Mouse (Mus musculus): ENCODE measurements around the gene Mfsd11.
A peak's percentile ranks its signal among the peaks of the same experiment; 100 is the strongest.

Mfsd11 gene

DNA sequence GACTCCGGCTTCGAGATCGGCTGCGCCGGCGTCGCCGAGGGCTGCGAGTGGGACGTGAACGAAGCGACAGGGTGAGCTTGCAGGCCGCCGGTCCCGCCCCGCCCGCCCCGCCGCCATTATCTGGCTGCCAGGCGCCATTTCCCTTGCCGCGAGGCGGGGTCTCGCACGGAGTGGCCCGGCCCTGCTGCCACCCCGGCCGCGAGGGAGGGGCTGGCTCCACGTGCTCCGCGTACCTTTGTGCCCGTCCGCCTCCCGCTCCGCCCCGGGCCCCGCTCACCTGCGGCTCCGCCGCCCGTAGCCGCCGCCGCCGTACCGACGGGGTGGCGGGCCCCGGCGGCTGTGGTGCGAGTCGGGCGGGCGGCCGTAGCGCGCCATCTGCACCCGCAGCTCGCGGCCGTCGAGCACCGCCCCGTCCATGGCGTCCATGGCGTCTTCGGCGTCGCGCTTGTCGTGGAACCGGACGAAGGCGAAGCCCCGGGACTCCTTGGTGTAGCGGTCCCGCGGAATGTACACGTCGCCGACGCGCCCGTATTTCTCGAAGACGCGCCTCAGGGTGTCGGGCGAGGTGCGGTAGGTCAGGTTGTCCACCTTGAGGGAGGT lies at the start of gene Mfsd11:
TSS of gene Mfsd11 (plus strand) at position 150 of the 600 bp plus-strand sequence.
- peak; percentile 68 to 71 for DNase-seq (ENCODE audit: low spot score in 2 of 2)

DNA sequence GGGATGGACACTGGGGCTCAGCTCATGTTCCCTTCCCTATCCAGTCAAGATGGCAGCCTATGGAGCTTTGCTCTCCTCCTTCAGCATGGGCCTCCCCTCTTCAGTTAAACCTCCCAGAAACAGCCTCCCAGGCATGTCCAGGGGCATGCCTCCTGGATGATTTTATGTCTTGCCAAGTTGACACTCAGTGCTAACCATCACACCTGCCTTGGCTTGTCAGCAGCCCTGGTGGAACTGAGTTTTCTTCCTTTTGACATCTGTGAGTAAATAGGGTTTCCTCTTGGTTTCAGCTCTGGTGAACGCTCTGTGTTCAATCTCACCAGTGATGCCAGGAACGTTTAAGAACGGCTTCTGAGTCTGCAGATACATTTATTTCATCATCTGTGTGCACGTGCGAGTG lies 49.5 kb upstream of the Mfsd11 start:
- DNase-seq (ENCODE audit: low spot score in 2 of 2): no peak

DNA sequence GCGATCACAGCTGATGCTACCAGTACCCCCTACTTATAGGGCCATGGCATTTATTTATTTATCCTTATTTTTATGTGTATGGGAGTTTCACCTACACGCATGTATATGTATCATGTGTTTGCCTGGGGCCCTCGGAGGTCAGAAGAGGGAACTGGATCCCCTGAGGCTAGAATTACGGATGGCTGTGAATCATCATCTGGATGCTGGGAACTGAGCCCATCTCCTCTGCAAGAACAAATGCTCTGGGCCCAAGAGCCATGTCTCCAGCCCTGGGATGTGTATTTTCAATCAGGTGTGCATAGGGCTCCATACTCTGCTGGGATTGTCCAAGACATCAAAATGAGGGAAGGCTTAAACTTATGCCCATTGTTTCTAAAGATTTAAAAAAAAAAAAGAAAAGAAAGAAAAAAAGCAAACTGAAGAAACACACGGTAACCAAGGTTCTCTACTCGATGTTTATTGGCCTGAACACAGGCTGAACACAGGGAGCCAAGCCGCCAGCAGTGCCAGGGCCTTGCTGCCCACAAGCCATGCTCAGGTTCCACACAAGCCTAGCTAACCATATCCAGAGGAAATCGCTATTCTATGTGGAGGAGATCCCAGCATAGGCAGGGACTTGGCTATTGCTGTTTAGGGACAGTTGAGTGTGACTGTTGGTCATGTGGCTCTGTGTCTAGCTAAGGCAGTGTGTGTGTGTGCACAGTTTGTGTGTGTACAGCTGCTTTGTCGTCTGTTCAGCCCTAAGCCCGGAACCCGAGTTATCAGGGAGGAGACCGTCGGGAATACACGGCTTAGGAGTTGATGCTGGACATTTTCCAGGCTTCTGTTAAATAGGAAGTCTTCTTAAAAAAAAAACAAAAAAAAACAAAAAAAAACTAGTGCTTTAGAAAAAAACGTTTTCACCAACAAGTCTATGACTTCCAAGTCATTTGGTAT lies 45.8 kb upstream of the Mfsd11 start:
- DNase-seq (ENCODE audit: low spot score in 2 of 2): no peak

DNA sequence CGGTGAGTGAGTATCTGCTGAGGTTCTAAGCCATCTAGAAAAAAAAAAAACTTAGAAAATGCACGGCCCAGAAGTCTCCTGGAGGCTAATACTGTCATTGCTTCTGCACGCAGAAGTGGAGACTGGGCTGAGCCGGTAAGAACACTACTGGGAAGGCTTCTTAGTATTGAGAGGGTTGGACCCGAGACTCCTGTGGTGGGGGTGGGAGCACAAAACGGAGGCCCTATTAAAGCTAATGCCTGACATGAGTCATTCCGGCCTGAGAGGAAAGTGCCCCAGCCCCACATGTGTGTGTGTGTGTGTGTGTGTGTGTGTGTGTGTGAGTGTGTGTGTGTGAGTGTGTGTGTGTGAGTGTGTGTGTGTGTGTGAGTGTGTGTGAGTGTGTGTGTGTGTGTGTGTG lies 45.1 kb upstream of the Mfsd11 start:
- no peak for DNase-seq (ENCODE audit: low spot score in 2 of 2)

DNA sequence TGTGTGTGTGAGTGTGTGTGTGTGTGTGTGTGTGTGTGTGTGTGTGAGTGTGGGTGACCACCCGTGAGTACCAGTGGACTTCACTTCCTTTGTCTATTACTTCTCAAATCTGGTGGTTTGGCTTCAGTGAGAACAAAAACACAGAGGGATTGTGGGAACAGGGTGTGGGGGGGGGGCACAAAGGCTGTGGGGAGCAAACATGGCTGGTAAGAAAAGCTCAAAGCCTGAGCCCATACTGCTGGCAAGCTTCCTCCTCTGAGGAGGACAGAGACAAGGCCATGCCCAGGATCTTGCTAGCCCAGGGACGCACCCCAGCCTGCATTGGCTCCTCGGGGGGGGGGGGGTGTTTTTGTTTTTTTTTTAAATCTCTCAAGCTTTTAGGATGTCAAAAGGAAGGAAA lies 44.7 kb upstream of the Mfsd11 start:
- DNase-seq (ENCODE audit: low spot score in 2 of 2): no peak

DNA sequence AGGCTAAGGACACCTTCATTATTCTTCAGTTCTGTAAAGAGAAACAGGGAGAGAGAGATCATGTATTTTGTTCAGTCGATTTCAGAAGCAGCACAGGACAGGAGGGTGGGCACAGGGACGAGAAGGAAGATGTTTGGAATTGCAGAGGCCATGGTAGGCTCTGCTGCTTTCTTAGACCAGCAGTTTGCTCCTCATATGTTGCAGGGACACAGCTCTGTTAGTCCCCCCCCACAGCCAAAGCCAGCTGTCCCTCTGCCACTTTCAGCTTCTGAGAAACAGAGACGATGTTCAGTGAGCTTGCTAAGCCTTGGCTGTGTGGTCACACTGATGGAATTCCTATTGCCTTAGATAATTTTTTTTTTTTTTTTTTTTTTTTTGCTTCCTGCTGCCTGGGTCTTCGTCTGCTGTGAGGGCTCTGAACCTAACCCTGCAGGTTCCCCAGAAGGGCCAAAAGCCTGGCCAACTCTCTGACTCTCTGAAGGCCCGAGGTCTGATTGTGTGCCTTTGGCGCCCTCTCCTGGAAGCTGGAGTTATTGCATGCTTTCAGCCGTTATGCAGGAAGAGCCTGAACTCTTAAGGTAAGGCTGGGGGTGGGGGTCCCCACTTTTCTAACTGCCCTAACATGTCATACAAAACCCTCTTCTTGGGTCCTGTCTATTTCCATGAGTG lies 44.2 kb upstream of the Mfsd11 start:
- peak; percentile 87 to 90 for DNase-seq (ENCODE audit: low spot score in 2 of 2)

DNA sequence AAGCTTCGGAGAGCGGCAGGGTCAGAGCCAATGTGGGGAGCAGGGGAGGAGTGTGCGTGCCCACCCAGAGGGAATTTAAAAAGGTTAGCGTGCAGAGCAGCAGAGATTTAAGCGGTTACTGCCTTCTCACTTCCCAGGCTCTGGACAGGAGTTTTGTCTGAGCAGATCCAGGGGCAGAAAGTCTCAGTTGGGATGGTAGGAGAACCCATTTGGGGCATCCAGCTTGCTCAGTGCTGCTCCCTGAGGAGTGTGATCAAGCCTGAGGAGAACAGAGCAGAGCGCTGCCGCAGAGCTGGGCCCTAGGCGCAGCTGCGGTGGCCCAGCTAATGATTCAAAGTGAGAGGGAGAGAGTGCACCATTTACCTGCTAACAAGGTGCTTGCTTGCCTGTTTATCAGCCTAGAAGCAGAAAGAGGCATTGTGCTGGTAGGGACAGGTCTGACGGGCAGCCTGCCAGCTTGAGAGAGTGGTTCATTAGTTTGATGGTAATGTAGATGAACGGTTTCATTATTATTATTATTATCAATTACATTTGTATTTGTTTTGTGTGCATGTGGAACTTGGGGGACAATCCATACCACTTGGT lies 43.3 kb upstream of the Mfsd11 start:
- DNase-seq (ENCODE audit: low spot score in 2 of 2): no peak

DNA sequence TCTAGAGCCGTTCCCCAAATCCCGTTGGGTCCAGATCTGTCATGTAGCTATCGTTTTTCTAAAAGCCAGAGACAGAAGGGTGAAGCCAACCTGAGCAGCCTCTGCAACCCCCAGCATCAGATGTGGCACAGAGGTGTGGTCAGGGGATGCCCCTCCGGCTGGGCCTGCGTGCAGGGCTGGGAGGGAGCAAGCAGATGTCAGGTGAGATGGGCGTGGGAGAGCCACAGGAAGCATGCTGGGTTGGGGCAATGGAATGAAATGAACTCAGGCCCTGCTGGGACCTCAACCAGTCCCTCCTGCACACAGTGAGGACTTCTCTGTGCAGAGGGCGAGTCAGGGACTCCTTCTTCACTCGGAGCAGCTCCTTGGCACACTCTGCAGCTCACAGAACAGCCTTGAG lies 42.7 kb upstream of the Mfsd11 start:
- no peak for DNase-seq (ENCODE audit: low spot score in 2 of 2)

DNA sequence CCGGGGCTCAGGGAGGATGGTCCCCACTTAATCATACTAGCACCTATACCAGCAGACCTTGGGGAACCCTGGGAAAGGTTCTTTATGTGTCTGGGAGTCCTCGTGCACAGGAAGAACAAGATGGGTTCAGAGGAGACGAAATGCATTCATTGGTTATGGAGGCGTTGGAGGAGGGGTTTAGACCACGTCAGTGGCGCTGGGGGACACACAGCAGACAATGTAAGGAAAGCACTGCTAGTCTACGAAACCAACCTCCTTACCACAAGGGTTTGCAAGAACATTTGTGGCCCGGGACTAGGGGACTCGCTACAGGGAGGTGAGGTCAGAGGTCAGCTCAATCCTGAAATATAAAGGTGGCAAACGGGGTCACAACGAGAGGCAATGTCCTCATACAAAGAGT lies 41.7 kb upstream of the Mfsd11 start:
- DNase-seq (ENCODE audit: low spot score in 2 of 2): no peak

DNA sequence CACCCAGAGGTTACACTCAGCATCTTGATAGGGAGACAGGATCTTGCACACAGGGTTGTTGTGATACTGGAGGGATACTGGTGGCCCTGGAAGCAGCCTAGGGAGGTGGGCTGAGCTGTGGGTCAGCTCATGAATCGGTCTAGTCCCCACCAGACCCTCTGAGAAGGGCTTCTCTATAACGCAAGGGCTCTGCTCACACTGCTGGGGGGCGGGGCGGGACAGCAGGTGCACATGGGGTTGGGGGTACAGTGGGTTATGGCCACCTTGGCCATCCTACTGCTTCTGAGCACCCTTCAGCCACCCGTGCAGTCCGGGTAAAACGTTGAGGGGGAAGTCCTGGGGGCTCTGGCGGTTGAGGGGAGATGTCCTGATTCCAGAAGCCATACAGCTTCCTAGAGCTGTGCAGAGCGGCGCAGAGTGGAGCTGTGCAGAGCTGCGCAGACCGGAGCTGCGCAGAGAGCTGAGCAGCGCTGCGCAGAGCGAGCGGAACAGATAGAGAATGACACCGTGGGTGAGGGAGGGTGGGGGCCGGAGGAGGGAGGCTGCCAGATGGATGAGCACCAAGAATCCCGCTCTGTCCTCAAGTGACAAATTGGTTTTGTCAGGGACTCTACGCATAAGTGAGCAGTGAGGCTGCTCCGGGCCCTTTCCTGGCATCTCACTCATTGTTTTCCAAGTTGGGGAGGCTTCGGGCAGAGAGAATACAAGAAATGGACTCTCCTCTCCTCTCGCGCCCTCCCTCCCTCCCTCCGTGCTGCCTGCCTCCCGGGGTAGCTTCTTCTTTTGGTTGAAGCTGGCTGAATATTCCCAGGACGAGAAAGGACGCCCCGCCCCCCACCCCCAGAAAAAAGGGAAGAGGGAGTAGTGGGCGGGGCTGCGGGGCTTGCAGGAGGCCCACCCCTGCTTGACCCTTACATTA lies 41.0 kb upstream of the Mfsd11 start:
- peak; percentile 78 to 79 for DNase-seq (ENCODE audit: low spot score in 2 of 2)

DNA sequence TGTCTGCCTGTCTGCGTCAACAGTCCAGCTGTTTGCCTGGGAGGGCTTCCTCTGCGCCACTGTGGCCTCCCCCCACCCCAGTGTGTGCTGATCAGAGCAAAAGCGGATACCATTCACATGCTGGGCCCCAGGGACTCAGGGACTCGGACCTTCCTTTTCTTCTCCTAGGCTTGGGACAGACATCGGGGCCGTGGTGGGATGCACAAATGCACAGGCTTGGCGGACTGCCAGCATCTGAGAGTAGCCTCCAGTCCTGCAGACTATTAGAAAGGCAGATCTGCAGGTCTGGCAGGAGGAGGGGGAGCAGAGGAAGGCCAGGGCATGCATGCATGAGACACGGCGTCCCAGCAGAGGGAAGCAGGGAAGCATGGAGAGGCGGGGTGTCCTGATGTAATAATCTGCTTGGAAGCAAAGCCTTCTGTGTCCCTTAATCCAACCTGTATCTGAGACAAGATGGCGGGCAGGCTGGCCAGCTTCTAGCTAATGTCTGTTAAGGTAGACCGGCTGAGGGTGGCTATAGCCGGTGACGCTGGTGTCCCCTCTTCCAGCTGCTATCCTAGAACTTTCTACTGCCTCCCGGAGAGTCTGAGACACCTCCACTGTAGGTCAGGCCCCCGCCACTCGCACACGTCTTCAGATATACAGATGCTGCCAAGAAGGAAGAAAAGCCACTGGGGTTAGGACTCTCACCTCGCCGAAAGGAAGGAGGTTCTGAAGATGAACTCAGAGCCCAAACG lies 39.3 kb upstream of the Mfsd11 start:
- no peak for DNase-seq (ENCODE audit: low spot score in 2 of 2)

DNA sequence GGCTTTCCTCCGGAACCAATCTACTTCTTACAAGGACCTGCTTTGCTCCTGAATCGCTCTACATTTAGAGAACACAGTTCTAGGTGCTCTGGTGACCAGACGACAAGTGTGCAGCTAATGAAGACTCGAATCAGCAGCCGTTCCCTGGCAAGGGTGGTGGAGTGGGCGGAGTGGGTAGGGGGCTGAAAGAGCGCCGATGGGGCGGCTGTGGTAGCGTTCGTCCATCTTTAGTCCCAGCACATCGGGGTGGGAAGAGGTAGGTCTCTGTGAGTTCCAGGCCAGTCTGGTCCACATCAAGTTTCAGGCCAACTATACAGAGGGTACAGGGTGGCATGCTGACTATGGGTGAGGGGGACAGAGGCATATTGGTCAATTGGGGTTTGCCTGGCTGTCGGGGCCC lies 38.6 kb upstream of the Mfsd11 start:
- DNase-seq (ENCODE audit: low spot score in 2 of 2): no peak

DNA sequence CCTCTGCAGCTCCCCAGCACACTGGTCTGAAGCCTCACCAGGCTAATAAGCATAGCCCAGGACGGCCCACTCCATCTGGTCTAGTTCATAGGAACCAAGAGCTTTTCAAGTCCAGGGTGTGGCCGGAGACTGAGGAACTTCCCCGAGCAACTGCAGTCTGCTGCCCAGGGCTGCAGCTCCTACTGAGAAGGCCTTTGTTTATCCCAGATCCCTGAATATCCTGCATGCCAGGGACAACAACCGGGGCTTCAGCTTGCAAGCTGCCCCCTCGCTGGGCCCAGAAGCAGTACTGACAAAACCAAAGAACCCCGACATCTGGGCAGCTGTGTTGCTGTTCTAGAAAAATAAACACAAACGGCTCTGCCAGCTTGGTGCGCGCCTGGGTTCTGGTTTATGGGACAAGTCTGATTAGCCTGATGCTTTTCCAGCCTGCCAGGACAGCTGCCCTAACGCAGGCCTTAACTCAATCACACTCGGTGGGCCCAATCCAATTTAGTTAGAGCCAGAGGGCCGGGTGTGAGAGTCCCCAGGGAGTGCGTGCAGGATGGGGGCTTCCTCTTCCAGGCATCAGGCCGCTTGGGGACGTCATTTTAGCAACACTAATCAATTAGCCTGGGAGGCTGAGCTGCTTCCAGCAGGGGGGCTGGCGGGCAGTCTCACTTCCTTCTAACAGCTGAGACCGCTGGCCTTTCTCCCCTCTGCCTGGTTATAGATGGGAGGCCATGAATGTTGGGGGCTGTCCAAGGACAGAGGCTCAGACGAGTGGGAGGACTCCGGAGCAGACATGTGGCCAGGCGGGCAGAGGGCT lies 38.0 kb upstream of the Mfsd11 start:
- DNase-seq (ENCODE audit: low spot score in 2 of 2): no peak

DNA sequence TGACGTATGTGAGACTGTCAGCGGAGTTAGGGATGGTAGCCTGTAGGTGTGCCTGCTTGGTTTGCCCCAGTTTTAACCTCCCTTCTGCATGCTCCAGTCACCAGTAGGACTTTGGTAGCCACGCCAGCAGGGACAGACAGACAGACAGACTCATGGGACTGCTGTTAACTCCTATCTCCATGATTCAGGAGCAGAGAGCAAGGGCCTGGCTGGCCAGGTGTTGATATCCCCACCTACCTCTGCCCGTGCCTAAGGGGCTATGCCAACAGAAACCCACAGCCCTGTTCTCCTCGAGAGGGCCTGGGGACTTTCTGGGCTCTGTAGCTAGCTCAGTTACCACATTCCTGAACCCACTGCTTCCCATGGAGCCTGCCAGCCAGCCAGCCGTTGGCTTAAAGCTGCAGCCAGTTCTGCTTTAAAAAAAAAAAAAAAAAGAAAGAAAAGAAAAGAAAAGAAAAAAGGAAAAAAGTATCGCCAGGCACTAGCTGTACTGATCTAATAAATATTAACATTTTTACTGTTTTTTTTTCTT lies 37.3 kb upstream of the Mfsd11 start:
- DNase-seq (ENCODE audit: low spot score in 2 of 2): no peak

DNA sequence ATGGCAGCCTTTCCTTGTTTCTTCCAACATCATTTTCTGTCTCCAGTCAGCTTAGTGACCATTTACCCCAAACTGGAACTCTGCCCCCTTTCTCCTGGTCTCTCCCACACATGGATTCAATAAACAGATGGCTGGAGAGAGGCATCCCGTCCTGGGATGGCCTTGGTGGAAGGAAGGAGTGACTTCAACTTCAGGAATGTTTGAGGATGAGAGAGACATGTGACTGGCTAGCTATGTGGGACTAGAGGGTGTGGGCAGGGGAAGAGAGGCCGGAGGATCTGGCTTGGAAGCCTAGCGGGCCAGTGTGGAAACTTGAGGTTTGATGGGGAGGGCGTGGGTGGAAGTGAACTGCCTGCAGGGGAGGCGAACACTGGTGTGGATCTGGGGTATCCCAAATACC lies 35.5 kb upstream of the Mfsd11 start:
- no peak for DNase-seq (ENCODE audit: low spot score in 2 of 2)

DNA sequence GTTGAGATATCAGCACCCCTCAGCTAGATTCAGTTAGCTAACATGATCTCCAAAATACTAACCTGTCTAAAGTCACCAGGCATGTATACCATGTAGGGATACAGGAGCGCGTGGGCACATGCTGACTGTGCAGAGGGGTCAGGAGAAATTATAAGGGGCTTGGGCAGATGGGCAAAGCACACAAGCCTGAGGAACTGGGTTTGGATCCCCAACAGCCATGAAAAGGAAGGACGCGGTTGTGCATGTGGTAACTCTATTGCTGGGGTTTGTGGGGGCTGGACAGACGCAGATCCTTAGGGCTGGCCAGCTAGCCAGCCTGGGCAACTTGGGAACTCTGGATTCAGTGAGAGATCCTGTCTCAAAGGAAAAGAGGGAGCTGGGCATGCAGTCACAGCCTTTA lies 34.7 kb upstream of the Mfsd11 start:
- DNase-seq (ENCODE audit: low spot score in 2 of 2): no peak

DNA sequence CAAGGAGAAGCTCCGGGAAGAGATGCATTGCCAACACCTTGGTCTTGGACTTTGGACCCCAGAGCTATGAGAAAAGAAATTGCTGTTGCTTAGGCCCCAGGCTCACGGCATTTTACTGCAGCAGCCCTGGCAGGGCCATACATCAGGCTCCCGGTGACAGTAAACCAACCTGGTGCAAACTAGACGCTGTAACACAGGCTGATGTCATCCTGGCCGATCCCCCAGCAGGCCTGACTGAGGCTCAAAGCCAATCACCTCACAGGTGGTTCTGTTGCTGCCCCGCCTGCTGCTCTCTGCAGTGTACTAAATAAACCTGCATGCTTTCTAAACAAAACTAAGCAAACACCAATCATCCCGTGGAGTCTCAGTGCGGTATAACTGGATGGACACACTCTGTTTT lies 33.5 kb upstream of the Mfsd11 start:
- no peak for DNase-seq (ENCODE audit: low spot score in 2 of 2)

DNA sequence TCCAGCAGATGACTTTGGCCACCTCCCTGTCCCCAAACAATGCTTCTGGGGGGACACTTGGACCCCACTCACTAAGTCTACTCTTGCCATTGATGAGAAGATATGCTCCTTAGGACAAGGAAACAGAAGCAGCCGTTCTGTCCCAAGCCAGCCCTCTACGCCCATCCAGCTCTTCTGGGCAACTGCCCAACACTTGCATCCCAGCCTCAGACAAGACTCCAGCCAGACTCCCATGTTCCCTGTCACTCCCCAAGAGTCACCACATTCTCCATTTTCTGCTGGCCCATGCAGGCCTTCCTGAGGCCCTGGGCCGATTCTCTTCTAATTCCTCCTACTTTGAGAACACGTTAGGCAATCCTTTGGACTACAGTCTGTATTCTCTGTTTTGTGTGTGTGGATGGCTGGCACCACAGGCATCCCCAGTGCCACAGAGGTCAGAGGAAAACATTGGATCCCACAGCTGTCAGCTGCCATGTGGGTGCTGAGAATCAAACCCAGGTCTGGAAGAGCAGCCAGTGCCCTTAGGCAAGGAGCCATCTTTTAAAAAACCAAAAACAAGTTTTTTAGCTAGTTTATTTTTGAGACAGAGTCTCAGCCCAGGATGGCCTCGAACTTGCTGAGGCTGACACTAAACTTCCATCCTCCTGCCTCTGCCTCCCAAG lies 32.2 kb upstream of the Mfsd11 start:
- no peak for DNase-seq (ENCODE audit: low spot score in 2 of 2)
